Mouse (Mus musculus) mammary gland, adult 2 months (tissue): ENCODE measurements around the gene Tex13a. TPM values are rescaled to one million over a fixed set of nuclear protein-coding genes. Genes with fewer than 3 reads are reported as not detected.

ENCODE experiments used
- polyA plus RNA-seq: library from polyadenylated mRNA; depleted of rRNA; stranded (reverse); fragments of >200 nt; gene quantifications from 2 replicates; pipeline ENCODE4 v1.2.3, GENCODE M21; 2012; ENCODE audit warnings: low replicate concordance; rRNA removed

Gene Tex13a
- not detected in 2 replicates for polyA plus RNA-seq

DNA sequence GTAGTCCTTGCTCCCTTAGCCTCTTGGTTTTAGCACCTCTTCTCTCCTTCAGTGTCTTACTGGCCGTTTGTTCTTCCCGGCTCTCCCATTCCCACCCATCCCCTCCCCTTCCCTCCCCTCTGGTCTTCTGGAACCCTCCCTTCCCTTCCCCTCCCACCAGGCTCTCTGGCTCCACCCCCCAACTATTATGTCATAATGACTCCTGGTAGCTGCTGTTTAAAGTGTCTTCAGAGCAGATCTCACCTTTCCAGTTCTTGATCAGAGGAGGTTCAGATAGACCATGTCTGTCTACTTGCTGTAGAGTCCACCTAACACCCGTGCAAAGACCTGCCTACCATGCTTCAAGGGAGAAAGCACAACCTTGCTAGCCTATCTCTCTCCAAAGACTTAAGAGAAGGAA is at the start of gene Tex13a:
Tex13a (minus strand) TSS at position 101 of the 400 bp plus-strand sequence.

